Mouse (Mus musculus) R1 (cell line): ENCODE results near the gene Glce.

Experiments used
- DNase-seq: peaks from one replicate; pipeline ENCODE4 v3.0.0-alpha.2; 2018; ENCODE audit warnings: low read depth, low spot score

Glce gene

DNA sequence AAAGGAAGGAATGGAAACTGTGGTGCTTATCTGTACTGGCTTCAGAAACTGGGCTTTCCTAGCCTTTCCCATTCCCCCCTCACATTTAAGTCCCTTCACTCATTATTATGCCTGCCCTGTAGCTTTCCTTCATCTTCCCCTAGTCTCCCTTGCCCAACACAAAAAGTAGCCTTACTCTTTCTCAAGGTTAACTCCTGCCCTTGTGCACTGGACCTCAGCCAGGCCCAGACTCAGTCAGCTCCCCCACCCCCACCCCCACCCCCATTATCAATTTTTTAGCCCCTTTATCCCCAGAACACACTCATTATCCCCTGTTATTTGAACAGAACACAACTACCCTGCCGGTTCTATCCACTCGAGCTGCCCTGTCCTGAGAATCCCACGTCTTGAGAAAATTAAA is 1.0 kb upstream of the Glce start:
- DNase-seq, result peak; percentile 12

DNA sequence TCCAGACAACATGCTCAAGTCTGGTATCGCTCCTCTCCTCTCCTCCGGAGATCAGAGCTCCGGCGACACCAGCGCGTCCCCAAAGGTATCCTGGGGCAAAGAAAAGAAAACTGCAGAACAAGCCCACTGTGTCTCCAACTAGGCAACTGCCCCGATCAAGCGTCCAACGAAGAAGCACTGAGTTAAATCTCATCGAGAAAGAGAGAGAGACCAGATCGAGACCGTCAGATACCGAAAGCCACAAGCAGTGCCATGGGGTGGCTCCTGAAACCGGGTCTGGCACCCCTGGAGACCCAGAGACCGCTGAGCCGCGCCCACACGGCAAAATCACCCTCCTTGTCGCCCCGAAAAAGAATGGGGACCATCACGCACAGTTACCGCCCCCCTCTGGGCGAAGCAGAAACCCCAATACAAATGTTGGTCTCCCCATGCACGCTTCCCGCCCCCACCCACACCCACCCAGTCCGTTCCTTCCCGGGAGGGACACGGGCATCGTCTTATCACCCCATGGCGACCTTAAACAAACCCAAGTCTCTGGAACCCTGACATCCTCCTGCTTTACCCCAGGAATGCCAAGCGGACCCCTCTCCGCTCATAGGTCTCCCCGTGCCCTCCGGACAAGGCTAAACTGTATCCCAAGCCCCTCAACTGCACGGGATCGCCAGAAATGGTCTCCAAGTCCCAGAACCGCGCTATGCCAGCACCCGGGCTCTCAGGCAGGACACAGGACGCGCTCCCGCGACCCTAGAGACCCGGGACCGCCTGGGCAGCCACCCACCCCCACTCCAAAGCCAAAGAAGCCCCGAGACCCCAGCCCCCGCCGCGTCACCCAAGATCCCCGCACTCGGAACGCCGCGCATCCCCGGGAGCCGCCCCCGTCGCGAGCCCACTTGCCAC is 656 bp downstream of the Glce start:
- DNase-seq, result peak; percentile 40

DNA sequence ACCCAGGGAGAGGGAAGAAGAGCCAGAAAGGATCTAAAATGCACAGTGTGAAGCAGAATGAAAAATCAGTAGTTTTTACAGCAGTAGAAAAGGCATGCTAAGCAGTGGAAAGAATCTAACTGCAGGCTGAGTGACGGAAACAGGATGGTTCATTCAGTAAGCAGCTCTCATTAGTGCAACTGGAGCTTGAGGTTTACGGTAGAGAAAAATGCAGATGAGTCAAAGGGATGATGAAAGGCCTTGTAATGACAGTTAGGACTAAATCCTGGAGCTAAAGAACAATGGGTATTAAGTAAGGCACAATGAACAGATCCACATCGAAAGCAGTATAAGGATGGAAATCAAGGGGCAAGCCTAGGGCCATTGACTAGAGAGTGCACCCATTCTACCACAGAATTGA is 3.7 kb downstream of the Glce start:
- no peak for DNase-seq

DNA sequence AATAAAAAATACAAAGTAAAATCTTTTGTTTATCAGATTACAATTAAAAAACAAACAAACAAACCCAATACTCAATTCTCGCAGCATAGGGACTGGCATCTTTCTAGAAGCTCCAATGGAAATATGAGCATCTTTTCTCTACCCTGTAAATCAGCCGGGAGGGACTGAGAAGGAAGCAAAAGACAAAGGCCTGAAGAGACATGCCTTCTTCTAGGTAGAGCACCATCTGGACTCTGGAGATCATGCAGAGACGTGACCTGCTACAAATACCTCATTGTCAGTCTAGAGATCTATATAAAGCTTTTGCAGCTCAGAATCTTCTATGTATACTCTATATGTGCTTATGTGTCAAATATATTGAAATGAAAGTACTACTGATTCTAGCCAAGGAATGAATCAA is 6.6 kb downstream of the Glce start:
- no peak for DNase-seq

DNA sequence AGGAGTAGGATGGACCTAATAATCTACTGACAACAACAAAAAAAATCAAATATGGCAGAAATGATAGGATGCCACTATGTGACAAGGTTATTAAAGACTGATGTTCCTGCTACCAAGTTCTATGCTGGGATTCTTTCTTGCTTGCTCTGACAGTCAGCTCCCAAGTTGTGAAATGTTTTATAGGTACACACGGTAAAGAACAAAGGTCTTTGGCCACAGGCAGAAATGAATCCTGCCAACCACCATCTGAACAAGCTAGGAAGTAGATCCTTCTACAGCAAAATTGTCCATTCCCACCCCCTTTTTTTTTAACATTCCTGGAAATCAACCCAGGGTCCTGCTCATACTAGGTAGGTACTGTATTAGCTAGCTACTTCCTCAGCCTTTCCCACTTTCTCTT is 25.9 kb downstream of the Glce start:
- DNase-seq, result no peak

DNA sequence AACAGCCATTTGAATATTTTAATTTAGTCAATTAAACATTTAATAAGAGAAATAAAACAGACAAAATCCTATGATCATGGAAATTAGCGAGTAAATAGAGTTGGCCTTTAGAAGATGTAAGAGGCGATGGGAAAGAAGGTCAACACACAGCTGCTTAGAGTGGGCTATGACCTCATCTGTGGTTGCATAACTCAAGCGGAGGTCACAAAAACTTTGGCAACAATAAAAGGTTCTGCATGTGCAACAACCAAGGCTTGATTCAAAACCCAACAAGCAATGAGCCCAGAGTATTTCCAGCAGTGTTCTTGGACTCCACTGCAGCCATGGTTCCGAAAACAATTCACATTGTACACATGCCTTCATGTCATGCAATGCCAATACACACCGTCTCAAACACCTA is 30.9 kb downstream of the Glce start:
- DNase-seq, result no peak

DNA sequence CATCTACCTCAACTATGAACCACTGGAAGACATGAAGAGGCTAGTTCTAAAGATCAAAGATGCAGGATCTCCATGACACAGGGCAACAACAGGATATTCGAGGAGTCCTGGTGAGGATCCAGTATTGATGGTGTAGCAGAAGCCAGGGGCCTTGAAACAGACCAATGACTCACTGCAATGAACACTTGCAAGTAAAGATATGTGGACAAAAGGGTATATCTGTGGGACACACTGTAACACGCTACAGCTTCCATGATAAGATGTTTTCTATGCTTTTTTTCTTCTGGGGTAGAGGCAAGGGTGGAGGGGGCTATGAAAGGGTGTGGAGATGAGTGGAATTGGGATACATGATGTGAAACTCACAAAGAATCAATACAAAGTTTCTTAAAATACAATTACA is 36.9 kb downstream of the Glce start:
- DNase-seq, result no peak

DNA sequence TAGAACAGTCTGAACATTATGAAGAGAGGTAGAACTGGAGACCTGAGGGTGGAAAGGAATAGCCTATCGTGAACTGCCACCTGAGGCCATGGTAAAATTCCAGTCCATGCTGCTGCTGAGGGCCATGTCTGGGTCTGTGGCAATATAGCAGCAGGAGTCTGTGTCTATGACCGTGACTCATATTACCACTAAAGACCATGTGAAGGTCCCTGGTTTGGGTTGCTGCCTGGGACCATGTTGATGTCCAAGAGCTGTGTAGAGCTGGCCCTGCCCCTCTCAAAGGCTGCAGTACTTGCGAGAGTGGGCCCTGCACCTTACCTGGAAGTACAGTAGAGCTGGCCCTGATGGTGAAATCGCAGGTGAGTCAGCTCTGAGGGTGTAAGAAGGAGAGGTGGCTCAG is 37.6 kb downstream of the Glce start:
- DNase-seq, result no peak

DNA sequence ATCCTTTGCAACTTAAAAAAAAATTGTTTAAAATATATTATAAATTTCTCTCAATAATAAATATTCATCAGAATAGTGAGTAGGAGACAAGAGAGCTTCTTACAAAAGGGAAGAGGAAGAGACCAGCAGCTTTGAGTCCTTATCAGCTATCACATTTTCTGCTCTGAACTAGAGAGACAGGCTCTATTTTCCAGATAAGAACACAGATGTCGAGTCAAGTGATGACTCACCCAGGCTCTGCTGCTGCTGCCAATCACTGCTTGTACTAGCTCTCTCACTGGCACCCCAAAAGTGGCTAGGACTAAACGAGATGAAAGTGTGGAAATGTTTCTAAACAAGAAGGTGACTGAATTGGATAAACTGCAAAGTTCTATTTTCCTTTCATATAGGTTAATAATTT is 39.5 kb downstream of the Glce start:
- no peak for DNase-seq

DNA sequence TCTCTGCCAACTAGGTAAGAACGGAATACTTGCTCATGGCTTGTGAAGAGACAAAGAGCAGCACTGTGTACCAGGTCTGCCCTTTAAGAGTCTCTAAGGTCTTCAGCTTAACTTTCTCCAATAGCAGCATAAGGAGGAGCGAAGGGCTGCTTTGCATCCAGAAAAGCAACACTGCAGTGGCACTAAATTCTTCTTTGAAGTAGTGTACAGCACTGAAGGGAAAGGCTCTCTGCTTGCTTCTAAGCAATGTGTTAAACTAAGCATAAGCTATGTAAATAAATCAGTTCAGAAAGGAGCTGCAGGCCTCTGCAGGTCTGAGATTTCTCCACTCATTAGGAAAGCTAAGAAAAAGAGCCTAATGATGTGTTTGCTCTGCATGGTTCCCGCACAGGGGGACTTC is 40.9 kb downstream of the Glce start:
- DNase-seq, result no peak

DNA sequence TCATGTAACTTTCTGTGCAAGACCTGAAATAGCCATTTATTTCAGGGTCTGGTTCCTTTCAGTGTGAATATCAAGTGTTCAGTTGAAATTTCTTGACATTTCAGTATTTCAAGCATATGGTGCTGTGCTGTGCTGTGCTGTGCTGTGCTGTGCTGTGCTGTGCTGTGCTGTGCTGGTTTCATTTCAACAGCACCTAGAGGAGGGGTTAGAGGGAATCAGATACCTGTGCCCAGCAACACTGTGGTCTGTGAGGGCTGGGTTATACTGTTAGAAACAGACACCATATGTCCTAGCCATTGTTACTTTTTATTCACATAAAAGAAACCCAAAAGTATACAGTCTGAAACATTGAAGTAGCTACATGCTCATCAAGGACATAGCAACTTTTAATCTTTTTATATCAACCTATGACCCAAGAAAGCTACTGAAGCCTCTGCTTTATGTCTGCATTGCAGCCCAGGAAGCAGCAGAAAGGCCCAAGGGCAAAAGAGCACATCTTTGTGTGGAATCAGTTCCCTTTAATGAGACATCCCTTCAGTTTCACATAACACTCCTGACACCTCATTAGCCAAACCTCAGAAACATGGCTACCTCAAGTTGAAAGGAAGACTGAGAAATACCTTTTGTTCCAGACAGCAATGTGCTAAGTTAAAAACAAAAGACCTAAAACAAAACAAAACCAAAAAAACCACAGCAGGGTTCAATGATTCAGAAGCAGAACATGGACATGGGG is 42.3 kb downstream of the Glce start:
- DNase-seq, result no peak

DNA sequence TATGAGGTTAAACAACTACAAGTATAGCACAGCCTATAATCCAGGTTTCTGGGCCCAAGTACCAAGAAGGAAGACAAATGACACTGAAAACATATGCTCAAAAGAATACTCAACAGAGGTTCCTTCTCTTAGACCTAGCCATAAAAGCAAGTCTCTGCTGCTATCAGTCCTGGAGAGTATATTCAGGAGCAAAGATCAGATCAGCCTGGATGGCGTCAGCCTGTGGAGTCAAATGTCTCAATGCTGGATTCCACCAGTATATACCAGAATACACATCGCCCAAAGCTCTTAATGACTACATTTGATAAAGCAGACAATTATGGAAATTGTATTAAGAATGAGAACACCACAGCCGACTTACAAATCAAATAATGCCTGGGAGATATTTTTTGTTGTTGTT is 60.2 kb downstream of the Glce start:
- no peak for DNase-seq

DNA sequence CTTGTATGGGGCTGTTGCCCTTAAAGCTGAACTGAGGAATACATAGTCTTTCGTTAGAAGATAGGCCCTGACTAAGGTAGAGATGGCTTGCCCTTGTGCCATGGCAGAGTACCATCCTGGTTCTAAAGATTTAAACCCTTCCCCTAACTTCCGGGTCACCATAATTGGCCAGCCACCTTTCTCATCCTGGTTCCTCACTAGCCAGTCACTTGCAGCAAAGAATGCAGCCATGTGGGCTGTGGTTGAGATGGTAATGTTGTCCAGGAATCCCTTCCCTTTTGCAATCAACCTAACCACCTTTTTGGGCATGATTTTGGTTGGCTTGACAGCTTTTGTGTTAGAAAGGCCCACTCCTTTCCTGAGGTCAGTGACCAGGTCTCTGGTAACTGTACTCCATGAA is 62.0 kb downstream of the Glce start:
- DNase-seq, result no peak

DNA sequence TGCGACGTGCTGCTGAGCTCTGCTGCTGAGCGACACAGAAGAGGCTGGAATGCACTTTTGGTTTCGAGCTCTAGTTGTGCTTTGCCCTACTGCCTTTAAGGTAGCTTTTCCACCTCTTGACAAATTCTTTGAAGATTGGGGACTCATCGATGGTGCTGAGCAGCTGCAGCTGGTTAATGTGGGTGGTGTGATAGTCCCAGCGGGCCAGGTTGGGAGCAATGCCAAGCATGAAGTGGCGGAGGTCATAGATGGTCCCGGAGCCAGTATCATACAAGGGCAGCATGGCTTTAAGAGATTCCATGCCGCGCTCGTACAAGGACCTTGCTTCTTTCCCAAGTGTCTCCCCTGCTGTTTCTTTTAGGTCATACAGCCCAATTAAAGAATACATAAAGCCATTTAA is 62.5 kb downstream of the Glce start:
- DNase-seq, result peak; percentile 30

DNA sequence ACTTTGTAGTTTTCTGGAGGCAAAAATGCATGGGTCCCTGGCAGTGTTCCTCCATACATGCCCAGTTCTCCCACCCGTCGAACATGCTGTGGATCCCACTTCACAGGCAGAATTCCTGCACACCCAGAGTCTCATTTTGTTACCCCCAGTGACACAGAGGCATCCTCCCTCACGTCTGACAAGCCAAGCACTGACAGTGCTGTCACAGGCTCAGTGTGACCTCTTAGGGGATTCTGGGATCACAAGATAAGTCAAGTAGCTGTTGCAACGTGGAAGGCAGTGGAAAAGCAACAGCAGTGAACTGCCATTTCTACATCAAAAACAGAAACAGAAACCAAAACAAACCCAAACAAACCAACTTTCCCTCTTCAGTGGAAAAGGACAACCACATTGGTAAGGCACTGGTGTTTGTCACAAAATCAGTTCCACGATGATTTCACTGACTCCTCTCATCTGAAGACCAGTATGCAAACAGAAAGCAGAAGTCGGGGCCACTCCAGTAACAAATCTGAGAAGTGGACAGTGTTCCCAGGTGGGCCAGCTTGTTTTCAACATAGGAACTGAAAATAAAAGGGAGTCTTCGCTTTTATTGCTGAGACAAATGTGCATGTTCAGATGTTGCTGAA is 64.5 kb downstream of the Glce start:
- no peak for DNase-seq

DNA sequence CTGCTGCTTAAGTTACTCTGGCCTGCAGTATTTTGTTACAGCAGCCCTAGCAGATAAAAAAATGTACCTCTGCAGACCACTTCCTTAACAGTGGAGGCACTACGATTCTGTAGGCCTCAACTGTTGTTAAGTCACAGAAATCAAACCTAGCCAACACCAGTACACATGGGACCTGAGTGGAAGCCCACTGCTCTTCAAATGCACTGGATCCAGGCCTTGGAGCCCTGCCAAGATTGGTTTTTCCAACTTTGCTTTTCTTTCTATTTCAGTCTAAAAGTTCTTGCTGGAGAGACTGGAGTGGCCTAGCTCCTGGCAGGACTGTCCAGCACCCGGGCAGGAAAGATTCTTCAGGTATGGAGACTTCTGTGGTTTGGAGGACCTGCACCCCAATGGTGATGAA is 66.2 kb downstream of the Glce start:
- no peak for DNase-seq

DNA sequence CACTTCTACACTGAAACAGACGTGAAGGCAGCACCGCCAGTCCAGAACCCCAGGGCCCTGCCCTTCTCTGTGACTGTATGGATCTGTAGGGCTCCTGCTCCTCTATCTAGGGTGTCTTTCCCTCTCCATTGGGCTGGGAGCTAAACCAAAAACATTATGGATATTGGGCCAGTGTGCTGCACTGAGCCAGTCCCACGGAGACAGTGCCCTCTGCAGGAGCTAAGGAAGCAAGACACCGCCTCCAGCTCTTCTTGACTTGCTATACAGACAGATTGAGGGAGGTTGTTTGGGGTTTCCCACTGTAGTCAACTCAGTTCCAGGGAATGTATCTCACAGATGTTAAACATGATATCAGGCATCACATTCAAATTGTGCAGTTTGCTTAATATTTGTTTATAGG is 71.7 kb downstream of the Glce start:
- DNase-seq, result peak; percentile 61

DNA sequence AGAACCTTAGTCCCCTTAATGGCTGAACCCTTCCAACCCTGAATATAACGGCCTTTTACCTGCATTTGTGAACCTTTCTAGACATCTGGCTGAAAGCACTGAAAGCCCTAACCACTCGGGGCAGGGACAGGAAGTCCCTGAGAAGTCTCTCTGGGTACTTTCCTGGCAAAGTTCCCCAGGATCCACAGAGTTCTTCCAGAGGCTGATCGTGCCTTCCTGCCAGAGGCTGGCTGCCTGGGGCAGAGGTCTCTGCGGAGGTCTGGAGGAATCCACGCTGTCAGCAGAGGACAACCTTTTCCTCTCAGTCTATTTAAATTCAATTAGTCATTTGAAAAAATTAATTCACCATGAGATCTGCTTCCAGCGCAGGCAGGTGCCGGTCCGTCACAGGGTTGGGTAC is 73.3 kb downstream of the Glce start:
- DNase-seq, result no peak

DNA sequence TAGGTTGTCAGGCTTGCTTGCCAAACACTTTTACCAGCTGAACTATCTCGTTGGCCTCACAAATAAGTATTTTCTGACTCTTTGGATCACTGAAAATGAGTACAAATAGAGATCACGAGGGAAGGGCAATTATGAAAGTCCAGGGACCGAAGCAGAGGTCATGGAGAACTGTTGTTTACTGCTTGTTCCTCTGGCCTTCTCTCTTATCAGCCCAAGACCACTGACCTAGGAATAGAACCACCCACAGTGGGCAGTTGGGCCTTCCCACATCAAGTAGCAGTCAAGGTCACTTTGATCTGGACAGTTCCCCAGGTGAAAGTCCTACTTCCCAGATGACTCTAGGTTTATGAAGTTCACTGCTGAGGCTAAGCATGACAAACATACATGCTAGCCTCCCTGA is 80.3 kb downstream of the Glce start:
- no peak for DNase-seq

DNA sequence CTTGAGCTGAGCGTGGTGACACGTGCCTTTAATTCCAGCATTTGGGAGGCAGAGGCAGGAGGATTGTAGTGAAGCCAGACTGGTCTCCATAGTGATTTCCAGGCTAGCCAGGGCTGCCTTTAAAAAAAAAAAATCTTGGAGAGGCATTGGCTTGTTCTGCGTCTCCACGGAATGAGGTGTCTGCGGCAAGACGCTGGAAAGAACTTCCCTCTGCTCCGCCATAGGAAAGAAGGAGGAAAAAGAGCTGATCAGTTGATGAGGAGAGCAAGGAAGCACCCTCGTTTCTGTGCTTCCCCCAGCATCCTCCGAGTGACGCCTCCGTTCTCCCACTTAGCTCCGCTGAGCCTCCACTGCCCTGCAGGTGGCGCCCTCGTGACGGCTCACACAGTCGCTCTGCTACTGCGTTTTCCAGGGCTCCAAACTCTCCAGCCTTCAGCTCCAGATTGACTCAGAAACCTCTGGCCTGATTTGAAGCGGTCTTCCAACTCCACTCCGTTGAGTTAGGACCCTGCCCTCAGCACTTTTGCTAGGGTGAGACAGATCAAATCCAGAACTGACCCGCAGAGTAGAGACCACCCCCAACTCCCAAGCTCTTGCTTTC is 82.3 kb downstream of the Glce start:
- DNase-seq, result peak; percentile 84

DNA sequence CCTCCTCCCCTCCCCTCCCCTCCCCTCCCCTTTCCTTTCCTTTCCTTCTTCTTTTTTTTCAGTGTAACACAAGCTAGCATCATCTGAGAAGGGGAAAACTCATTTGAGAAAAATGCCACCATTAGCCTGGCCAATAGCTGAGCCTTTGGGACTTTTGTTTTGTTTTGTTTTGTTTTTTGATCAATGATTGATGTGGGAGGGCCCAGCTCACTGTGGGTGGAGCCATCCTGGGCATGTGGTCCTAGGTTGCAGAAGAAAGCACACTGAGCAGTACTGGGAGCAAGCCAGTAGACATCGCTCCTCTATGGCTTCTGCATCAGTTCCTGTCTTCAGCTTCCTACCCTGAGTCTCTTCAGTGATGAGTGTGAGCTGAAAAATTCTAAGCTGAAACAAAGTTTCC is 86.6 kb downstream of the Glce start:
- peak; percentile 54 for DNase-seq

DNA sequence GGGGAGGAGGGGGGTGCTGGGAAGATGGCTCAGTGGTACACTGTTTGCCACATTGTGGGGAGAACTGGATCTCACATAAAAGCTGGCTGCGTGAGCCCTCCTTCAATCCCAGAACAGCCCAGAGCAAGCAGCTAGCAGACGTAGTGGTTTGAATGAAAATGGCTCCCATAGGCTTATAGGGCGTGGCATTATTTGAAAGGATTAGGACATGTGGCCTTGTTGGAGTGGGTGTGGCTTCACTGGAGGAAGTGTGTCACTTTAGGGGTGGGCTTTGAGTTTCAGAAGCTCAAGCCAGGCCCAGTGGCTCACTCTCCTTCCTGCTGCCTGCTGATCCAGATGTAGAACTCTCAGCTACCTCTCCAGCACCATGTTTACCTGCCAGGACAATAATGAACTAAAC is 90.2 kb downstream of the Glce start:
- DNase-seq, result peak; percentile 79
